Mouse (Mus musculus) hematopoietic multipotent progenitor cell, adult 10-12 weeks (in vitro differentiated cells): ENCODE data around the gene Gm20929. TPM values are rescaled to one million over a fixed set of nuclear protein-coding genes. Genes with fewer than 3 reads are reported as not detected.

ENCODE experiments used
- polyA plus RNA-seq: library from polyadenylated mRNA; stranded (reverse); fragments of >175 nt; gene quantifications from 2 replicates; pipeline ENCODE4 v1.2.3, GENCODE M21; 2012; ENCODE audit warnings: low replicate concordance

The Gm20929 gene
- not detected in 2 replicates for polyA plus RNA-seq

GRCm38 (mm10) chrY:53843649-53844048, at the start of gene Gm20929:
Gm20929 (plus strand) TSS chrY:53843949.

